Mouse (Mus musculus) liver, embryonic 14.5 days (tissue): ENCODE measurements around the gene Gm17018. TPM values are rescaled to one million over a fixed set of nuclear protein-coding genes. Genes with fewer than 3 reads are reported as not detected.

Source experiments
- ATAC-seq: fragments of 200-750 bp; cut with Nextera tagmentation; 2 replicates; pipeline ENCODE4 v1.8.0; 2017; ENCODE audit warnings: moderate number of reproducible peaks, mild to moderate bottlenecking, moderate library complexity; ENCODE audit not compliant: insufficient read depth
- DNase-seq, 3 experiments: peaks; one replicate each; pipeline ENCODE4 v3.0.0-alpha.2; 2012 to 2013; ENCODE audit warnings: low read depth in 3 of 3, low spot score in 3 of 3
- H3K27ac ChIP-seq: fragments of 300-500 bp; sonication (generic); 2 replicates; pipeline ENCODE4 v1.5.1; 2014; ENCODE audit warnings: moderate library complexity, mild to moderate bottlenecking, control low read depth, inconsistent platforms
- H3K27me3 ChIP-seq: fragments of 300-500 bp; sonication (generic); 2 replicates; pipeline ENCODE4 v1.6.1; 2014; ENCODE audit warnings: mild to moderate bottlenecking, low read length, moderate library complexity; ENCODE audit not compliant: control insufficient read depth, insufficient read depth
- H3K36me3 ChIP-seq: fragments of 300-500 bp; sonication (generic); replicated peaks from 2 replicates; pipeline ENCODE4 v1.6.1; 2014; ENCODE audit warnings: low read depth; ENCODE audit not compliant: control insufficient read depth, insufficient read depth
- H3K4me1 ChIP-seq, 2 experiments: fragments of 200-500 bp in 1 of 2; fragments of 300-500 bp in 1 of 2; sonication (generic) in 1 of 2; replicated peaks; 2 replicates each; pipeline ENCODE4 v1.6.1; 2012 to 2014; ENCODE audit warnings: antibody characterized with exemption in 1 of 2, inconsistent platforms in 1 of 2, low read length in 1 of 2; ENCODE audit not compliant: control insufficient read depth in 2 of 2, insufficient read depth in 2 of 2
- H3K4me2 ChIP-seq: fragments of 300-500 bp; sonication (generic); 2 replicates; pipeline ENCODE4 v1.6.1; 2014; ENCODE audit warnings: low read depth, mild to moderate bottlenecking, control low read depth, moderate library complexity
- H3K4me3 ChIP-seq, 2 experiments: fragments of 200-500 bp in 1 of 2; fragments of 300-500 bp in 1 of 2; sonication (generic) in 1 of 2; 2 replicates each; pipeline ENCODE4 v1.5.1; 2012 to 2014; ENCODE audit warnings: low read depth in 2 of 2, low read length in 2 of 2, mild to moderate bottlenecking in 2 of 2, control low read depth in 1 of 2, inconsistent platforms in 1 of 2, moderate library complexity in 1 of 2; ENCODE audit not compliant: insufficient read depth in 1 of 2
- H3K9ac ChIP-seq: fragments of 300-500 bp; sonication (generic); replicated peaks from 2 replicates; pipeline ENCODE4 v1.6.1; 2014; ENCODE audit warnings: mild to moderate bottlenecking, control low read depth, moderate library complexity
- H3K9me3 ChIP-seq: fragments of 300-500 bp; sonication (generic); 2 replicates; pipeline ENCODE4 v1.6.1; 2016; ENCODE audit warnings: low read length, mixed read lengths; ENCODE audit not compliant: control insufficient read depth
- CTCF ChIP-seq: IDR thresholded peaks from 2 replicates; pipeline ENCODE4 v1.5.1; 2016; ENCODE audit warnings: antibody characterized with exemption, low read depth, control low read depth
- EP300 ChIP-seq: IDR thresholded peaks from 2 replicates; pipeline ENCODE4 v1.6.1; 2016; ENCODE audit warnings: antibody characterized with exemption, low read depth
- WGBS: fragments of 180-500 bp; shearing (Covaris S2); extraction: QIAGEN DNeasy Blood & Tissue Kit; methylation state at CpG from one replicate; pipeline ENCODE4 v1.1.7; 2014; ENCODE audit not compliant: insufficient replicate concordance; 5-methylcytosine and 5-hydroxymethylcytosine counted together
- polyA plus RNA-seq, 2 experiments: library from polyadenylated mRNA; depleted of rRNA in 1 of 2; stranded (reverse) in 1 of 2; unstranded in 1 of 2; fragments of >200 nt; fragmentation: Nextera tagmentation in 1 of 2; extraction: Ambion mirVana in 1 of 2; gene quantifications; 2 replicates each; pipeline versions ENCODE4 v1.2.1 to v1.2.3; 2012 to 2014

Gm17018 gene
- polyA plus RNA-seq, 2 experiments: 7.5 to 15.5 TPM

DNA sequence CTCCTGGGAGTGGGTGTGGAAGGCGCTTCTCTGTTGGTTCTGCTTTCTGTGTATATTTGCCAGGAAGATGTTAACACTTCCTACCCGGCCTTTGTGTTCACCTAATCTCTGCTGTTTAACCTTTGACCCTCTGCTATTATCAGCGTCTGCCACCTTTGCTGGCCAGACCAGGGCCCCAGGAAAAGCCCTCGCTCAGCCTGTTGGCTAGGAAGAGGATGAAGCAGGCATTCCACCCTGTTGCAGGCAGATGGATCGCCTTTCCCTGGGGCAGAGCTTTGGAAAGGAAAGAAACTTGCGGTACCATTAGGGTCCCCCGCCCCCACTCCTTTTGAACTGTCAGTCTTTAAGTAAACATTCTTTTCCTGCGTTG is 15.2 kb downstream of the Gm17018 start:
- Histone ChIP-seq H3K4me1 (peaks cover 17 to 29% of the 10 kb centered on the region in 2 experiments), H3K9me3 (no peaks in the 10 kb centered on the region), H3K4me3 (no peak overlapping the region), H3K4me2 (no peak overlapping the region), H3K27ac (no peak overlapping the region), H3K27me3 (no peaks in the 10 kb centered on the region), H3K9ac (no peak overlapping the region), H3K36me3 (no peaks in the 10 kb centered on the region)
- ATAC-seq (0 out of 2 replicates have a peak, but pooled peaks have one; percentile 6), DNase-seq (no peak)
- 17% methylated on average over 8 of the region's 8 CpGs for WGBS
- TF ChIP-seq CTCF (no peak), EP300 (no peak)

GRCm38 (mm10) chr19:45577141-45577750 is 16.8 kb downstream of the Gm17018 start:
- Histone ChIP-seq H3K4me2 (no peak overlapping the region), H3K27me3 (no peaks in the 10 kb centered on the region), H3K27ac (no peak overlapping the region), H3K9ac (no peak overlapping the region), H3K4me3 (no peak overlapping the region), H3K9me3 (no peaks in the 10 kb centered on the region), H3K4me1 (peaks cover 17 to 29% of the 10 kb centered on the region in 2 experiments), H3K36me3 (no peaks in the 10 kb centered on the region)
- DNase-seq (no peak), ATAC-seq (no peak)
- no peak for TF ChIP-seq CTCF
- TF ChIP-seq EP300: no peak
- 36% methylated on average over 14 of the region's 14 CpGs for WGBS

DNA sequence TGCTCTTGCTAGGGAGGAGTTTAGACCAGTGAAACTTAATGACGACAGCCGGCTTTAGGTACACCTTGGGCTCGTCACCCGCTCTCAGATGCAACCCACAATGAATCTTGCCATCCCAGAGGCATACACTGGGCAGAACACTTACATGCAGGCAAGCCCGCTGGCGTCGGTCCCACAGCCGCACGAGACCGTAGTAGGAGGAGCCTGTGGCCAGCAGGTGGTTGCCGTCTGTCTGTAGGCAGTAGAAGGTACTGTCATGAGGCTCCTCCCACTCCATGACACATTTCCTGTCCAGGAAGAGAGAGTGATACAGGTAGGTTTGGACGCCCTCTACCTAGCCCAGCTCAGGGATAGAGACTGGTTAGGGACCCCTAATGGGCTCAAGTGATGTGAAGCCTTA is 18.6 kb downstream of the Gm17018 start:
- no peak overlapping the region for H3K9ac ChIP-seq
- H3K4me3 ChIP-seq: no peak overlapping the region
- H3K4me2 ChIP-seq: no peak overlapping the region
- ATAC-seq: no peak
- H3K9me3 ChIP-seq: no peaks in the 10 kb centered on the region
- no peaks in the 10 kb centered on the region for H3K27me3 ChIP-seq
- TF ChIP-seq CTCF (no peak), EP300 (no peak)
- H3K27ac ChIP-seq: no peak overlapping the region
- H3K36me3 ChIP-seq: no peaks in the 10 kb centered on the region
- WGBS: 77% methylated on average over 12 of the region's 12 CpGs
- peaks cover 8 to 20% of the 10 kb centered on the region in 2 experiments for H3K4me1 ChIP-seq
- no peak for DNase-seq

- no peaks in the 10 kb centered on the region for H3K27me3 ChIP-seq
Observed at GRCm38 (mm10) chr19:45579416-45579815, 19.0 kb downstream of the Gm17018 start.

DNA sequence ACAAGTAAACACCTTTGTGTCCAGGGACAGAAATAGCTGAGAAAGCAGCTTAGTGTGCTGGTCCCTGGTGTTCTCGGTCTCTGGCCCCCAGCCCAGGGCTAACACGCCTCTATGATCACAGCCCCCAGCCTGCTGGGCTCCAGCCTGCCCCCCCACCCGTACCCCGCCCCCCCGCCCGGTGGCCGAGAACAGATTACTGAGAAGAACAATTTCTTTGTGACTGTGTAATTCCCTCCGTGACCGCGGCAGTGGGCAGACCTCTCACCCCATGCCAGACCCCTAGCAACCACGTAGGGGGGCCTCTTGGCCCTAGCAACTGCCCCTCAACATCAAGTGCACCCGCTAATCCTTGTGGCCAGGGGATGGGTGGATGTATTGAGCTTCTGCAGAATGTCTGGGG is 19.8 kb downstream of the Gm17018 start:
- H3K27me3 ChIP-seq: no peaks in the 10 kb centered on the region
- TF ChIP-seq EP300: no peak
- TF ChIP-seq CTCF: no peak
- DNase-seq: no peak
- WGBS: 83% methylated on average over 12 of the region's 12 CpGs
- H3K9me3 ChIP-seq: no peaks in the 10 kb centered on the region
- H3K36me3 ChIP-seq: no peaks in the 10 kb centered on the region
- no peak overlapping the region for H3K27ac ChIP-seq
- ATAC-seq: no peak
- H3K4me3 ChIP-seq: no peak overlapping the region
- H3K9ac ChIP-seq: no peak overlapping the region
- H3K4me1 ChIP-seq: peaks cover 6 to 11% of the 10 kb centered on the region in 2 experiments
- H3K4me2 ChIP-seq: no peak overlapping the region

More at GRCm38 (mm10) chr19:45579416-45579815, 19.0 kb downstream of the Gm17018 start:
- Histone ChIP-seq H3K4me3 (no peak overlapping the region), H3K36me3 (no peaks in the 10 kb centered on the region), H3K9me3 (no peaks in the 10 kb centered on the region), H3K4me1 (peaks cover 8 to 17% of the 10 kb centered on the region in 2 experiments), H3K27ac (no peak overlapping the region), H3K4me2 (no peak overlapping the region), H3K9ac (no peak overlapping the region)
- ATAC-seq: no peak
- TF ChIP-seq EP300 (no peak), CTCF (no peak)
- 84% methylated on average over 7 of the region's 7 CpGs for WGBS
- no peak for DNase-seq
